Mouse (Mus musculus) hindbrain, embryonic 16.5 days (tissue): ENCODE data around the gene Tpp1. TPM values are rescaled to one million over a fixed set of nuclear protein-coding genes. Genes with fewer than 3 reads are reported as not detected.

Experiments used
- ATAC-seq: fragments of 200-750 bp; cut with Nextera tagmentation; 2 replicates; pipeline ENCODE4 v1.8.0; 2017; ENCODE audit warnings: moderate TSS enrichment, moderate library complexity
- H3K27ac ChIP-seq: fragments of 300-500 bp; sonication (generic); 2 replicates; pipeline ENCODE4 v1.5.1; 2014; ENCODE audit warnings: low read depth, mild to moderate bottlenecking, control low read depth, low read length, moderate library complexity
- H3K27me3 ChIP-seq: fragments of 300-500 bp; sonication (generic); replicated peaks from 2 replicates; pipeline ENCODE4 v1.6.1; 2014; ENCODE audit warnings: low read length; ENCODE audit not compliant: control insufficient read depth, insufficient read depth
- H3K36me3 ChIP-seq: fragments of 300-500 bp; sonication (generic); 2 replicates; pipeline ENCODE4 v1.6.1; 2014; ENCODE audit warnings: mild to moderate bottlenecking, low read length, moderate library complexity, mixed read lengths; ENCODE audit not compliant: control insufficient read depth, insufficient read depth
- H3K4me1 ChIP-seq: fragments of 300-500 bp; sonication (generic); 2 replicates; pipeline ENCODE4 v1.6.1; 2014; ENCODE audit warnings: low read depth, low read length; ENCODE audit not compliant: control insufficient read depth, insufficient read depth
- H3K4me2 ChIP-seq: fragments of 300-500 bp; sonication (generic); 2 replicates; pipeline ENCODE4 v1.6.1; 2014; ENCODE audit warnings: mild to moderate bottlenecking, low read length, control low read depth, moderate library complexity
- H3K4me3 ChIP-seq: fragments of 300-500 bp; sonication (generic); 2 replicates; pipeline ENCODE4 v1.5.1; 2014; ENCODE audit warnings: mild to moderate bottlenecking, low read length, control low read depth, moderate library complexity
- H3K9ac ChIP-seq: fragments of 300-500 bp; sonication (generic); 2 replicates; pipeline ENCODE4 v1.6.1; 2014; ENCODE audit warnings: low read depth, mild to moderate bottlenecking, control low read depth, low read length, moderate library complexity
- H3K9me3 ChIP-seq: fragments of 300-500 bp; sonication (generic); 2 replicates; pipeline ENCODE4 v1.6.1; 2014; ENCODE audit warnings: mild to moderate bottlenecking, low read length, moderate library complexity; ENCODE audit not compliant: control insufficient read depth
- WGBS: fragments of 180-500 bp; shearing (Covaris S2); extraction: QIAGEN DNeasy Blood & Tissue Kit; methylation state at CpG from one replicate; pipeline ENCODE4 v1.1.7; 2014; 5-methylcytosine and 5-hydroxymethylcytosine counted together
- polyA plus RNA-seq: library from polyadenylated mRNA; unstranded; fragments of >200 nt; fragmentation: Nextera tagmentation; extraction: Ambion mirVana; gene quantifications from 2 replicates; pipeline ENCODE4 v1.2.1, GENCODE M21; 2015

Tpp1 gene
- polyA plus RNA-seq, 1 experiment from 2014 or later: 58.1 TPM

- ATAC-seq: peak; percentile 78
- no peaks in the 10 kb centered on the region for H3K9me3 ChIP-seq
- H3K27me3 ChIP-seq: no peaks in the 10 kb centered on the region
- H3K4me2 ChIP-seq: peak overlapping the region; percentile 3; the same call in 1 of the 2 replicates
- H3K36me3 ChIP-seq: peaks cover 52% of the 10 kb centered on the region
- 10% methylated on average over 6 of the region's 6 CpGs for WGBS
- peaks cover 25% of the 10 kb centered on the region for H3K4me1 ChIP-seq
- no peak overlapping the region for H3K4me3 ChIP-seq
- H3K27ac ChIP-seq: peak overlapping the region; percentile 57; the same call in 1 of the 2 replicates
- no peak overlapping the region for H3K9ac ChIP-seq
Observed at GRCm38 (mm10) chr7:105767729-105768165, 15.7 kb upstream of the Tpp1 start.

- no peak for ATAC-seq
- H3K9ac ChIP-seq: no peak overlapping the region
- 81% methylated on average over 11 of the region's 11 CpGs for WGBS
- no peaks in the 10 kb centered on the region for H3K27me3 ChIP-seq
- peaks cover 17% of the 10 kb centered on the region for H3K4me1 ChIP-seq
- H3K9me3 ChIP-seq: no peaks in the 10 kb centered on the region
- no peak overlapping the region for H3K4me2 ChIP-seq
- peaks cover 55% of the 10 kb centered on the region for H3K36me3 ChIP-seq
- no peak overlapping the region for H3K27ac ChIP-seq
- H3K4me3 ChIP-seq: no peak overlapping the region
Observed at GRCm38 (mm10) chr7:105764331-105764730, 12.3 kb upstream of the Tpp1 start.

- Histone ChIP-seq H3K36me3 (peaks cover 66% of the 10 kb centered on the region), H3K4me2 (no peak overlapping the region), H3K9ac (no peak overlapping the region), H3K9me3 (no peaks in the 10 kb centered on the region), H3K27me3 (no peaks in the 10 kb centered on the region), H3K27ac (no peak overlapping the region), H3K4me3 (no peak overlapping the region), H3K4me1 (peaks cover 5% of the 10 kb centered on the region)
- WGBS: 27% methylated on average over 54 of the region's 55 CpGs
- ATAC-seq: no peak
Observed at GRCm38 (mm10) chr7:105762517-105763270, 10.7 kb upstream of the Tpp1 start.

- no peaks in the 10 kb centered on the region for H3K27me3 ChIP-seq
Observed at GRCm38 (mm10) chr7:105761813-105762484, 9.9 kb upstream of the Tpp1 start.

GRCm38 (mm10) chr7:105753281-105753680 lies 1.2 kb upstream of the Tpp1 start:
- H3K27ac ChIP-seq: no peak overlapping the region
- H3K4me2 ChIP-seq: no peak overlapping the region
- no peak overlapping the region for H3K9ac ChIP-seq
- no peak for ATAC-seq
- peaks cover 5% of the 10 kb centered on the region for H3K4me1 ChIP-seq
- no peaks in the 10 kb centered on the region for H3K9me3 ChIP-seq
- WGBS: 93% methylated on average over 10 of the region's 10 CpGs
- H3K27me3 ChIP-seq: no peaks in the 10 kb centered on the region
- no peak overlapping the region for H3K4me3 ChIP-seq
- H3K36me3 ChIP-seq: peaks cover 45% of the 10 kb centered on the region

More at GRCm38 (mm10) chr7:105761813-105762484, 9.9 kb upstream of the Tpp1 start:
- no peak overlapping the region for H3K4me2 ChIP-seq
- H3K27ac ChIP-seq: no peak overlapping the region; the same call in 1 of the 2 replicates
- no peak overlapping the region for H3K9ac ChIP-seq
- H3K4me3 ChIP-seq: no peak overlapping the region
- no peaks in the 10 kb centered on the region; the same call in 1 of the 2 replicates for H3K4me1 ChIP-seq
- 26% methylated on average over 51 of the region's 51 CpGs for WGBS
- H3K36me3 ChIP-seq: peaks cover 74% of the 10 kb centered on the region
- no peaks in the 10 kb centered on the region for H3K9me3 ChIP-seq
- ATAC-seq: no peak

GRCm38 (mm10) chr7:105752716-105753115 lies 681 bp upstream of the Tpp1 start:
- WGBS: 76% methylated on average over 2 of the region's 2 CpGs
- Histone ChIP-seq H3K36me3 (peaks cover 41% of the 10 kb centered on the region), H3K4me3 (no peak overlapping the region), H3K4me2 (no peak overlapping the region), H3K9me3 (no peaks in the 10 kb centered on the region), H3K4me1 (peaks cover 5% of the 10 kb centered on the region), H3K27me3 (no peaks in the 10 kb centered on the region), H3K9ac (no peak overlapping the region), H3K27ac (peak overlapping the region; percentile 9; the same call in 1 of the 2 replicates)
- ATAC-seq: no peak; the same call in 1 of the 2 replicates

GRCm38 (mm10) chr7:105747776-105748175 lies 4.3 kb downstream of the Tpp1 start:
- 85% methylated on average over 2 of the region's 2 CpGs for WGBS
- no peak overlapping the region for H3K4me2 ChIP-seq
- H3K27ac ChIP-seq: no peak overlapping the region
- H3K4me3 ChIP-seq: no peak overlapping the region
- no peaks in the 10 kb centered on the region for H3K27me3 ChIP-seq
- H3K36me3 ChIP-seq: peaks cover 10% of the 10 kb centered on the region; the same call in 1 of the 2 replicates
- no peaks in the 10 kb centered on the region for H3K9me3 ChIP-seq
- H3K9ac ChIP-seq: no peak overlapping the region
- ATAC-seq: no peak
- peaks cover 12% of the 10 kb centered on the region for H3K4me1 ChIP-seq

DNA sequence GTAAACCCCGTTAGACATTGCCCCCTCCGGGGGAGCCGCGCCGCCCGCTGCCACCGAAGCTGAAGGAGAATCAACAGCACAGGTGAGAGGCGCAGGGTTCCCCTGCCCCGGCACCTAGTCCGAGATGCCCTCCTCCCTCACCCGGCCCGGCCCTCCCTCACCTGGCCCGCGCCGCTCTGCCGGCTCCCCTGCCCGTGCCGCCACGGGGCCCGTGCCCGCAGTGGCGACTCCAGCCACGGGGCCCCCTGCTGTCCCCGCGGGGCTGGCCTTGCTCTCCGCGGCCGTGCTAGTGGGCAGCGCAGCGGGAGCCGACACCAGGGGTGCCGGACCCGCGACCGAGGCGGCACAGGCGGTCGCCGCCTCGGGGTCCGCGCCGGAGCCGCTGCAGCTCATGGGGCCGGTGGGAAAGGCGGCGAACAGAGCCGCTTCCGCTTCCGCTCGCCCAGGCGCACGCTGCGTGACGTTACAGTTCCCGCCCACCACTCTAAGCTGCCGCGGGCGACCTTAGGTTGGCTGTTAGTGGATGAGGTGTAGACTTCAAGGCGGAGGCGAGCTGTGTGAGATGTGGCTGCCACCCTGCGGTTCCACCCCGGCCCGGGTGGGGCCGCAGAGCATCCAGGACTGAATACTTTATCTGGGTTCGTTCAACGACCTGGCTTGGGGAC lies 8.0 kb downstream of the Tpp1 start, which contains the start of gene Taf10:
TSS of gene Taf10 (minus strand) at position 436 of the 665 bp plus-strand sequence.
- ATAC-seq: peak; percentile 97
- H3K27me3 ChIP-seq: no peaks in the 10 kb centered on the region
- H3K36me3 ChIP-seq: peaks cover 26% of the 10 kb centered on the region
- peaks cover 7% of the 10 kb centered on the region for H3K4me1 ChIP-seq
- peak within 1 kb of the TSS; percentile 97 for H3K4me3 ChIP-seq
- peak within 1 kb of the TSS; percentile 90 for H3K4me2 ChIP-seq
- peak within 1 kb of the TSS; percentile 84 for H3K27ac ChIP-seq
- H3K9me3 ChIP-seq: no peaks in the 10 kb centered on the region
- H3K9ac ChIP-seq: peak within 1 kb of the TSS; percentile 92
- under 1% methylated on average over 61 of the region's 67 CpGs for WGBS
